Mouse (Mus musculus) neural tube, embryonic 13.5 days (tissue): ENCODE measurements around the gene Elavl1. TPM values are rescaled to one million over a fixed set of nuclear protein-coding genes. Genes with fewer than 3 reads are reported as not detected.

ENCODE experiments used
- ATAC-seq: fragments of 200-750 bp; cut with Nextera tagmentation; 2 replicates; pipeline ENCODE4 v1.8.0; 2017; ENCODE audit warnings: low read depth, mild to moderate bottlenecking, moderate TSS enrichment, moderate library complexity
- H3K27ac ChIP-seq: fragments of 300-500 bp; sonication (generic); replicated peaks from 2 replicates; pipeline ENCODE4 v1.5.1; 2015; ENCODE audit warnings: moderate library complexity, mild to moderate bottlenecking, inconsistent platforms
- H3K27me3 ChIP-seq: fragments of 300-500 bp; sonication (generic); 2 replicates; pipeline ENCODE4 v1.6.1; 2015; ENCODE audit warnings: mild to moderate bottlenecking, inconsistent platforms
- H3K36me3 ChIP-seq: fragments of 300-500 bp; sonication (generic); 2 replicates; pipeline ENCODE4 v1.6.1; 2015; ENCODE audit warnings: mild to moderate bottlenecking, inconsistent platforms
- H3K4me1 ChIP-seq: fragments of 300-500 bp; sonication (generic); replicated peaks from 2 replicates; pipeline ENCODE4 v1.6.1; 2015; ENCODE audit warnings: inconsistent platforms
- H3K4me2 ChIP-seq: fragments of 300-500 bp; sonication (generic); 2 replicates; pipeline ENCODE4 v1.6.1; 2015; ENCODE audit warnings: inconsistent platforms, mild to moderate bottlenecking, moderate library complexity
- H3K4me3 ChIP-seq: fragments of 300-500 bp; sonication (generic); 2 replicates; pipeline ENCODE4 v1.5.1; 2015; ENCODE audit warnings: mild to moderate bottlenecking, inconsistent platforms
- H3K9ac ChIP-seq: fragments of 300-500 bp; sonication (generic); 2 replicates; pipeline ENCODE4 v1.6.1; 2015; ENCODE audit warnings: moderate library complexity, mild to moderate bottlenecking, inconsistent platforms
- H3K9me3 ChIP-seq: fragments of 300-500 bp; sonication (generic); 2 replicates; pipeline ENCODE4 v1.6.1; 2016; ENCODE audit warnings: inconsistent platforms
- WGBS: fragments of 180-500 bp; shearing (Covaris S2); methylation state at CpG from one replicate; pipeline ENCODE4 v1.1.7; 2015; 5-methylcytosine and 5-hydroxymethylcytosine counted together
- polyA plus RNA-seq: library from polyadenylated mRNA; unstranded; fragments of >200 nt; fragmentation: Nextera tagmentation; extraction: Ambion mirVana; gene quantifications from 2 replicates; pipeline ENCODE4 v1.2.1, GENCODE M21; 2015

Gene Elavl1
- polyA plus RNA-seq, 1 experiment from 2014 or later: 119 TPM

DNA sequence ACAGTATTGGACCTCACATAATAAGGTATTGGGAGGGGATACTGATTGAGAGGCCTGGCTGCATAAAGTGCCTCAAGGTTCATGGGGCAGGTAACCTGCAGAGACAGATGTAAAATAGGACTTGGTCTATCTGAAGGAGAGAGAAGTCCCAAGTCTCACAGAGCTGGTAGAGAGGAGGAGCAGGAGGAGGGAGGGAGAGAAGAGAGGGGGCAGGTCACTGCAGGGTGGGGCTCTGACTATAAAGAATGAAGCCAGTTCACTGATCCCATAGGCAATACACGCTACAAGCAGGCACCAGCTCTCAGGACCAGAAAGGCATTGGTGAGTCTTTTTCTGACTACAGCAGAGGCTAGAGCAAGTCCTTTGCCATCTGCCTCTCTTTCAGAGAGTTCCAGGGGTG, 24.1 kb upstream of the Elavl1 start:
- ATAC-seq: no peak
- Histone ChIP-seq H3K4me3 (no peak overlapping the region), H3K4me2 (no peak overlapping the region), H3K4me1 (no peaks in the 10 kb centered on the region), H3K27me3 (no peaks in the 10 kb centered on the region), H3K27ac (no peak overlapping the region), H3K9me3 (no peaks in the 10 kb centered on the region), H3K9ac (no peak overlapping the region), H3K36me3 (no peaks in the 10 kb centered on the region)
- 83% methylated on average over 1 of the region's 1 CpGs for WGBS

GRCm38 (mm10) chr8:4348275-4348674, 23.1 kb upstream of the Elavl1 start:
- 40% methylated on average over 12 of the region's 12 CpGs for WGBS
- H3K9ac ChIP-seq: no peak overlapping the region
- no peaks in the 10 kb centered on the region for H3K4me1 ChIP-seq
- no peaks in the 10 kb centered on the region for H3K9me3 ChIP-seq
- H3K4me3 ChIP-seq: no peak overlapping the region
- no peak overlapping the region for H3K4me2 ChIP-seq
- no peak overlapping the region for H3K27ac ChIP-seq
- H3K27me3 ChIP-seq: no peaks in the 10 kb centered on the region
- H3K36me3 ChIP-seq: no peaks in the 10 kb centered on the region
- no peak for ATAC-seq

- no peak overlapping the region for H3K27ac ChIP-seq
- no peaks in the 10 kb centered on the region for H3K9me3 ChIP-seq
- H3K4me2 ChIP-seq: no peak overlapping the region
- no peak for ATAC-seq
- H3K4me3 ChIP-seq: no peak overlapping the region
- no peak overlapping the region for H3K9ac ChIP-seq
- H3K4me1 ChIP-seq: no peaks in the 10 kb centered on the region
- WGBS: 58% methylated on average over 7 of the region's 7 CpGs
- H3K36me3 ChIP-seq: no peaks in the 10 kb centered on the region
- no peaks in the 10 kb centered on the region for H3K27me3 ChIP-seq
Measured at GRCm38 (mm10) chr8:4347661-4348060, 22.4 kb upstream of the Elavl1 start.

- Histone ChIP-seq H3K4me2 (no peak overlapping the region), H3K4me3 (no peak overlapping the region), H3K36me3 (peaks cover 47% of the 10 kb centered on the region), H3K4me1 (no peaks in the 10 kb centered on the region), H3K9me3 (no peaks in the 10 kb centered on the region), H3K27ac (no peak overlapping the region), H3K9ac (no peak overlapping the region), H3K27me3 (no peaks in the 10 kb centered on the region)
- ATAC-seq: no peak
- whole genome bisulfite sequencing: 88% methylated on average over 3 of the region's 3 CpGs
Measured at GRCm38 (mm10) chr8:4340207-4340606, 15.0 kb upstream of the Elavl1 start.

- H3K4me1 ChIP-seq: no peaks in the 10 kb centered on the region
Measured at GRCm38 (mm10) chr8:4335678-4336077, 10.5 kb upstream of the Elavl1 start.

GRCm38 (mm10) chr8:4333966-4334365, 8.8 kb upstream of the Elavl1 start:
- Histone ChIP-seq H3K9ac (no peak overlapping the region), H3K36me3 (peaks cover 96% of the 10 kb centered on the region), H3K9me3 (no peaks in the 10 kb centered on the region), H3K4me2 (no peak overlapping the region), H3K4me1 (no peaks in the 10 kb centered on the region), H3K4me3 (no peak overlapping the region), H3K27me3 (no peaks in the 10 kb centered on the region), H3K27ac (no peak overlapping the region)
- 93% methylated on average over 1 of the region's 1 CpGs for WGBS
- ATAC-seq: no peak

More at GRCm38 (mm10) chr8:4335678-4336077, 10.5 kb upstream of the Elavl1 start:
- H3K9ac ChIP-seq: no peak overlapping the region
- H3K36me3 ChIP-seq: peaks cover 88% of the 10 kb centered on the region
- no peaks in the 10 kb centered on the region for H3K27me3 ChIP-seq
- no peak overlapping the region for H3K27ac ChIP-seq
- H3K9me3 ChIP-seq: no peaks in the 10 kb centered on the region
- 96% methylated on average over 2 of the region's 2 CpGs for WGBS
- no peak for ATAC-seq
- no peak overlapping the region for H3K4me3 ChIP-seq
- no peak overlapping the region for H3K4me2 ChIP-seq

DNA sequence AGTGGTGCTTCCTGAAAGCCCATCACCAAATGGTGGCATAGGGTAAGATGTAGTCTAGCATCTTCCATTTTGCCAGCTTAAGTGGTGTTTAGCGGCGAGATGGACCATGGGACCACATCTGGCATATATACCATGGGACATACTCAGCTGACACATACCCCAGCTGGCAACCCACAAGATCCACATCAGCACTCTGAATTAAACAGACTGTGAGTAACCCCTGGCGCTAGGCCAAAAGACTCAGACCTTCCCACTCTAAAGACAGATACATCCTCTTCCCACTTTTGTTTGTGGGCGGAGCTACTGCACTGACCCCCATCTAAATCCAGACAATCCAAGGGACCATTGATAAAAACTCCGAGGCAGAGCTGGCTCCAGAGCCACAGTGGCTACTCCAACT, 3.8 kb upstream of the Elavl1 start:
- Histone ChIP-seq H3K4me2 (no peak overlapping the region), H3K9ac (no peak overlapping the region), H3K27ac (no peak overlapping the region), H3K36me3 (peaks cover 65% of the 10 kb centered on the region), H3K9me3 (no peaks in the 10 kb centered on the region), H3K4me3 (no peak overlapping the region), H3K27me3 (no peaks in the 10 kb centered on the region), H3K4me1 (peaks cover 15% of the 10 kb centered on the region)
- no peak for ATAC-seq
- WGBS: 90% methylated on average over 5 of the region's 5 CpGs

- Histone ChIP-seq H3K36me3 (peaks cover 43% of the 10 kb centered on the region), H3K27me3 (no peaks in the 10 kb centered on the region), H3K4me1 (peaks cover 47% of the 10 kb centered on the region), H3K9me3 (no peaks in the 10 kb centered on the region), H3K9ac (peak overlapping the region; percentile 99), H3K27ac (peak overlapping the region; percentile 91), H3K4me3 (peak overlapping the region; percentile 99), H3K4me2 (peak overlapping the region; percentile 75)
- WGBS: 42% methylated on average over 7 of the region's 7 CpGs
- ATAC-seq: no peak
Measured at GRCm38 (mm10) chr8:4325751-4326036, 481 bp upstream of the Elavl1 start.

- under 1% methylated on average over 42 of the region's 42 CpGs for WGBS
- H3K27me3 ChIP-seq: no peaks in the 10 kb centered on the region
- peaks cover 56% of the 10 kb centered on the region for H3K4me1 ChIP-seq
- peak overlapping the region; percentile 99 for H3K4me3 ChIP-seq
- H3K36me3 ChIP-seq: peaks cover 40% of the 10 kb centered on the region
- peak overlapping the region; percentile 99 for H3K9ac ChIP-seq
- peak; percentile 66 for ATAC-seq
- H3K27ac ChIP-seq: peak overlapping the region; percentile 91
- H3K9me3 ChIP-seq: no peaks in the 10 kb centered on the region
- H3K4me2 ChIP-seq: peak overlapping the region; percentile 88
Measured at GRCm38 (mm10) chr8:4324525-4324924, 688 bp downstream of the Elavl1 start.

GRCm38 (mm10) chr8:4323917-4324316, 1.3 kb downstream of the Elavl1 start:
- peaks cover 34% of the 10 kb centered on the region for H3K36me3 ChIP-seq
- H3K27ac ChIP-seq: no peak overlapping the region
- 4% methylated on average over 6 of the region's 6 CpGs for WGBS
- peak overlapping the region; percentile 88 for H3K4me2 ChIP-seq
- H3K4me1 ChIP-seq: peaks cover 56% of the 10 kb centered on the region
- H3K4me3 ChIP-seq: peak overlapping the region; percentile 99
- peak overlapping the region; percentile 99 for H3K9ac ChIP-seq
- no peaks in the 10 kb centered on the region for H3K27me3 ChIP-seq
- no peaks in the 10 kb centered on the region for H3K9me3 ChIP-seq
- no peak for ATAC-seq

GRCm38 (mm10) chr8:4322470-4322869, 2.7 kb downstream of the Elavl1 start:
- no peak for ATAC-seq
- H3K4me2 ChIP-seq: peak overlapping the region; percentile 88

DNA sequence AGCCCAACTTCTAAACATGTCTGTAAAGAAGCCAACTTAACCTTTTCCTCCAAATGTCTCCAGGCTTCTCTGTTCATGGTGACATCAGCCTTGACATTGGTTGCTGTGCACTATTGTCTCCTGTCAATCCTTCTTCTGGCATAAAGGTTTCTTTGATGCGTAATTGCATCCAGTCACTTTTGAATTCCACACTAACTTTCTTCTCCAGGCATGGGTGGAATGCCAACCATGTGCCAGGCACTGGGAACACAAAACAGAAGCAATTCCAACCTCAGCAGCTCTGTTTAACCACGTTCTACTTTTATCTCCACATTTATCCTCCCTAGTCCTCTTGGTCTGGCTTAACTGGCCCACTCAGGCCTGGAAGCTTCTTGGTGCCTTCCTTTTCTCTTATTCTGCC, 4.2 kb downstream of the Elavl1 start:
- Histone ChIP-seq H3K27me3 (no peaks in the 10 kb centered on the region), H3K9me3 (no peaks in the 10 kb centered on the region), H3K4me3 (no peak overlapping the region), H3K27ac (no peak overlapping the region), H3K4me1 (peaks cover 47% of the 10 kb centered on the region), H3K9ac (no peak overlapping the region), H3K4me2 (no peak overlapping the region), H3K36me3 (peaks cover 18% of the 10 kb centered on the region)
- no peak for ATAC-seq
- WGBS: 78% methylated on average over 2 of the region's 2 CpGs

More at GRCm38 (mm10) chr8:4322470-4322869, 2.7 kb downstream of the Elavl1 start:
- WGBS: 36% methylated on average over 2 of the region's 2 CpGs
- peaks cover 19% of the 10 kb centered on the region for H3K36me3 ChIP-seq
- no peak overlapping the region for H3K9ac ChIP-seq
- H3K4me3 ChIP-seq: 0 out of 2 replicates have a peak overlapping the region, but pooled peaks have one; percentile 99
- no peak overlapping the region for H3K27ac ChIP-seq
- H3K4me1 ChIP-seq: peaks cover 56% of the 10 kb centered on the region
- H3K9me3 ChIP-seq: no peaks in the 10 kb centered on the region
- no peaks in the 10 kb centered on the region for H3K27me3 ChIP-seq

GRCm38 (mm10) chr8:4320404-4320803, 4.8 kb downstream of the Elavl1 start:
- WGBS: 91% methylated on average over 1 of the region's 1 CpGs
- no peaks in the 10 kb centered on the region for H3K27me3 ChIP-seq
- no peak overlapping the region for H3K9ac ChIP-seq
- no peak overlapping the region for H3K4me3 ChIP-seq
- H3K4me2 ChIP-seq: no peak overlapping the region
- peaks cover 41% of the 10 kb centered on the region for H3K4me1 ChIP-seq
- H3K27ac ChIP-seq: no peak overlapping the region
- H3K36me3 ChIP-seq: peaks cover 18% of the 10 kb centered on the region
- H3K9me3 ChIP-seq: no peaks in the 10 kb centered on the region
- no peak for ATAC-seq
